Mouse (Mus musculus): Measurements from ENCODE around the gene Elmo1.

Gene Elmo1

GRCm38 (mm10) chr13:20093307-20094045, 3.1 kb downstream of the Elmo1 start:
- in situ Hi-C loops (cut with MboI; ENCODE audit: low sequenced_read_pairs): loop anchor here (10.0 kb wide), 1 partner anchor 91 kb away; no protein-coding TSS in a partner anchor

- in situ Hi-C loops (cut with MboI; ENCODE audit: low sequenced_read_pairs): loop anchor here (10.0 kb wide), 1 partner anchor 90 kb away; no protein-coding TSS in a partner anchor
Observed at GRCm38 (mm10) chr13:20094916-20095700, 4.7 kb downstream of the Elmo1 start.

GRCm38 (mm10) chr13:20097006-20097617, 6.7 kb downstream of the Elmo1 start:
- in situ Hi-C loops (cut with MboI; ENCODE audit: low sequenced_read_pairs): loop anchor here (10.0 kb wide), 1 partner anchor 88 kb away; no protein-coding TSS in a partner anchor

- in situ Hi-C loops (cut with MboI; ENCODE audit: low sequenced_read_pairs): loop anchor here (10.0 kb wide), 1 partner anchor 87 kb away; no protein-coding TSS in a partner anchor
Observed at GRCm38 (mm10) chr13:20097934-20098593, 7.7 kb downstream of the Elmo1 start.

- in situ Hi-C loops (cut with MboI; ENCODE audit: low sequenced_read_pairs): loop anchor here (10.0 kb wide), 1 partner anchor 86 kb away; no protein-coding TSS in a partner anchor
Observed at GRCm38 (mm10) chr13:20098594-20098965, 8.2 kb downstream of the Elmo1 start.

GRCm38 (mm10) chr13:20099546-20099945, 9.2 kb downstream of the Elmo1 start:
- in situ Hi-C loops (cut with MboI; ENCODE audit: low sequenced_read_pairs): loop anchor here (10.0 kb wide), 1 partner anchor 85 kb away; no protein-coding TSS in a partner anchor

- in situ Hi-C loops (cut with MboI; ENCODE audit: low sequenced_read_pairs): no loop called here
Observed at GRCm38 (mm10) chr13:20100357-20100756, 10.0 kb downstream of the Elmo1 start.

GRCm38 (mm10) chr13:20101691-20102090, 11.3 kb downstream of the Elmo1 start:
- in situ Hi-C loops (cut with MboI; ENCODE audit: low sequenced_read_pairs): no loop called here

GRCm38 (mm10) chr13:20104791-20105190, 14.4 kb downstream of the Elmo1 start:
- in situ Hi-C loops (cut with MboI; ENCODE audit: low sequenced_read_pairs): no loop called here

GRCm38 (mm10) chr13:20105996-20106395, 15.6 kb downstream of the Elmo1 start:
- in situ Hi-C loops (cut with MboI; ENCODE audit: low sequenced_read_pairs): no loop called here

GRCm38 (mm10) chr13:20107953-20108498, 17.6 kb downstream of the Elmo1 start:
- in situ Hi-C loops (cut with MboI; ENCODE audit: low sequenced_read_pairs): no loop called here

GRCm38 (mm10) chr13:20108956-20109355, 18.6 kb downstream of the Elmo1 start:
- in situ Hi-C loops (cut with MboI; ENCODE audit: low sequenced_read_pairs): no loop called here

- in situ Hi-C loops (cut with MboI; ENCODE audit: low sequenced_read_pairs): no loop called here
Observed at GRCm38 (mm10) chr13:20109446-20109845, 19.1 kb downstream of the Elmo1 start.

GRCm38 (mm10) chr13:20109987-20110680, 19.7 kb downstream of the Elmo1 start:
- in situ Hi-C loops (cut with MboI; ENCODE audit: low sequenced_read_pairs): no loop called here

- in situ Hi-C loops (cut with MboI; ENCODE audit: low sequenced_read_pairs): no loop called here
Observed at GRCm38 (mm10) chr13:20111256-20111800, 20.9 kb downstream of the Elmo1 start.

GRCm38 (mm10) chr13:20115131-20115907, 24.9 kb downstream of the Elmo1 start:
- in situ Hi-C loops (cut with MboI; ENCODE audit: low sequenced_read_pairs): no loop called here

- in situ Hi-C loops (cut with MboI; ENCODE audit: low sequenced_read_pairs): no loop called here
Observed at GRCm38 (mm10) chr13:20116019-20116418, 25.6 kb downstream of the Elmo1 start.

- in situ Hi-C loops (cut with MboI; ENCODE audit: low sequenced_read_pairs): no loop called here
Observed at GRCm38 (mm10) chr13:20116868-20117510, 26.6 kb downstream of the Elmo1 start.

All from CH12F3 (cell line).